Mouse (Mus musculus) forebrain, embryonic 16.5 days (tissue): ENCODE measurements around the gene Ssh2. TPM values are rescaled to one million over a fixed set of nuclear protein-coding genes. Genes with fewer than 3 reads are reported as not detected.
A peak's percentile ranks its signal among the peaks of the same experiment; 100 is the strongest.

Experiments used
- ATAC-seq: fragments of 200-750 bp; cut with Nextera tagmentation; 2 replicates; pipeline ENCODE4 v1.8.0; 2017; ENCODE audit warnings: mild to moderate bottlenecking, moderate library complexity
- H3K27ac ChIP-seq: fragments of 300-500 bp; sonication (generic); 2 replicates; pipeline ENCODE4 v1.5.1; 2014; ENCODE audit warnings: low read length, control low read depth
- H3K27me3 ChIP-seq: fragments of 300-500 bp; sonication (generic); replicated peaks from 2 replicates; pipeline ENCODE4 v1.6.1; 2014; ENCODE audit warnings: low read length; ENCODE audit not compliant: control insufficient read depth, insufficient read depth
- H3K36me3 ChIP-seq: fragments of 300-500 bp; sonication (generic); 2 replicates; pipeline ENCODE4 v1.6.1; 2014; ENCODE audit not compliant: control insufficient read depth, insufficient read depth
- H3K4me1 ChIP-seq: fragments of 300-500 bp; sonication (generic); replicated peaks from 2 replicates; pipeline ENCODE4 v1.6.1; 2014; ENCODE audit warnings: low read length; ENCODE audit not compliant: control insufficient read depth, insufficient read depth
- H3K4me2 ChIP-seq: fragments of 300-500 bp; sonication (generic); 2 replicates; pipeline ENCODE4 v1.6.1; 2014; ENCODE audit warnings: mild to moderate bottlenecking, low read length, control low read depth
- H3K4me3 ChIP-seq: fragments of 300-500 bp; sonication (generic); replicated peaks from 2 replicates; pipeline ENCODE4 v1.5.1; 2014; ENCODE audit warnings: mild to moderate bottlenecking, low read length, control low read depth
- H3K9ac ChIP-seq: fragments of 300-500 bp; sonication (generic); replicated peaks from 2 replicates; pipeline ENCODE4 v1.6.1; 2014; ENCODE audit warnings: low read depth, low read length, control low read depth
- H3K9me3 ChIP-seq: fragments of 300-500 bp; sonication (generic); 2 replicates; pipeline ENCODE4 v1.6.1; 2016; ENCODE audit warnings: low read length; ENCODE audit not compliant: control insufficient read depth
- WGBS: fragments of 180-500 bp; shearing (Covaris S2); extraction: QIAGEN DNeasy Blood & Tissue Kit; methylation state at CpG from one replicate; pipeline ENCODE4 v1.1.7; 2014; 5-methylcytosine and 5-hydroxymethylcytosine counted together
- polyA plus RNA-seq: library from polyadenylated mRNA; unstranded; fragments of >200 nt; fragmentation: Nextera tagmentation; extraction: Ambion mirVana; gene quantifications from 2 replicates; pipeline ENCODE4 v1.2.1, GENCODE M21; 2015

Gene Ssh2
- polyA plus RNA-seq, 1 experiment from 2014 or later: 22.1 TPM

DNA sequence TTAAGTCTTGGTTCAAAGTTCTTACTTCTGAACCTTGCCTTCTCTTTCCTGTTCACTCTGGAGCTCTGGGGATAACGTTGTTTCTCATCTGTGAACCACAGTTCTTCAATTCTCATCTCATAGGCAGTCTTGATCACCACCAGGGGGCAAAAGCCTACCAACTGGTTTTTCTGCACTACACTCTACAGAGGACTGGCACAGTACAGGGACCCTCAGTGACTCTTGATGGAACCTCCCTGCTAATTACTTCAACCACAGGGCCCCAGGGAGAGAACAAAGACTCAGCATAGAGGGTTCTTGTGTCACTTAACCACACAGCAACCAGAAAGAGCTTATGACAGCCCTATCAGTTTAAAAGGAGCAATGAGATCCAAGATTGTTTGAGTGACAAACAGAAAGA, 1.3 kb upstream of the Ssh2 start:
- Histone ChIP-seq H3K9ac (no peak overlapping the region), H3K27me3 (no peaks in the 10 kb centered on the region), H3K36me3 (no peaks in the 10 kb centered on the region), H3K9me3 (no peaks in the 10 kb centered on the region), H3K4me1 (peaks cover 10% of the 10 kb centered on the region), H3K4me3 (no peak overlapping the region), H3K4me2 (peak overlapping the region; percentile 68), H3K27ac (no peak overlapping the region)
- WGBS: 0% methylated on average over 1 of the region's 1 CpGs
- peak; percentile 57 for ATAC-seq

DNA sequence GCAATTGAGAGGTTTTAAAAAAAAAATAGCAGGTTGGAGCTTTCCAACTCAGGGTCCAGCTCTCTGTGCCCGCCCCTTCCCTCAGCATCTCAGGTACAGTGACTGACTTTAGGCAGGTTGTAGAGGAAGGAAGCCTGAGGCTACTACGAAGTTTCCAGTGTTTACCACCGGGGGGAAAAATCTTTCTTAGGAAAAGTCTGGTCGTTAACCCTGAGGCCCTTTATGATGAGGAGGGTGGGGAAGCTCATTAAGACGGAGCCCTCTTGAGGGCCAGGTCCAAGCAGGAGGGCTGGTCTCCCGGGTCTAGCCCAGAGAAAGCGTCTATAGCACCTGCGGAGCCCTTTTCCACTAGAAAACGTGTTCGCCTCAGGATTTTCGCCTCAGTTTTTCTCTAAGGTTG, 604 bp upstream of the Ssh2 start:
- H3K36me3 ChIP-seq: no peaks in the 10 kb centered on the region
- H3K9ac ChIP-seq: peak overlapping the region; percentile 98
- no peaks in the 10 kb centered on the region for H3K9me3 ChIP-seq
- peak overlapping the region; percentile 91 for H3K4me3 ChIP-seq
- ATAC-seq: peak; percentile 19
- peak overlapping the region; percentile 100 for H3K27ac ChIP-seq
- no peaks in the 10 kb centered on the region for H3K27me3 ChIP-seq
- peak overlapping the region; percentile 68 for H3K4me2 ChIP-seq
- H3K4me1 ChIP-seq: peaks cover 10% of the 10 kb centered on the region
- under 1% methylated on average over 11 of the region's 11 CpGs for WGBS

DNA sequence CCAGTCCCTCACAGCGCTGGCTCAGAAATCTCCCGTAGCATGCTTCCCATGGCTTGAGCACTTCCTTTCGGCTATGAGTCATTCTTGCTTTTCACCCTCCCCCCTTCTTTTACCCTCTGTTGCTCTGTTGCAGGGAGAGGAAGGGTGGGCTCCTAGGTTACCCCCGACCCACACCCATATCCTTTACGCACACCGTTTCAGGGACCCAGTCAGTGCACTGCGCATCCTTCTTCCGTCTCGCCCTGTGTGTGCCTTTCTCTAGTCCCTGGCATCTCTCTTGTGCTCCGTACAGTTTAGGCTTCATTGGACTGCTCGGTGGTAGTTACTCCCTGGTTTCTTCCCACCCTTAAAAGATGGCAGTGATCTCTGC, 659 bp downstream of the Ssh2 start:
- H3K27ac ChIP-seq: peak overlapping the region; percentile 100
- H3K4me2 ChIP-seq: peak overlapping the region; percentile 55
- peak overlapping the region; percentile 91 for H3K4me3 ChIP-seq
- H3K9me3 ChIP-seq: no peaks in the 10 kb centered on the region
- no peaks in the 10 kb centered on the region for H3K27me3 ChIP-seq
- no peaks in the 10 kb centered on the region for H3K36me3 ChIP-seq
- WGBS: under 1% methylated on average over 11 of the region's 11 CpGs
- peaks cover 10% of the 10 kb centered on the region for H3K4me1 ChIP-seq
- peak overlapping the region; percentile 98 for H3K9ac ChIP-seq
- ATAC-seq: peak; percentile 70

- Histone ChIP-seq H3K4me3 (no peak overlapping the region), H3K9me3 (no peaks in the 10 kb centered on the region), H3K27me3 (no peaks in the 10 kb centered on the region), H3K27ac (no peak overlapping the region), H3K36me3 (no peaks in the 10 kb centered on the region), H3K4me2 (no peak overlapping the region), H3K9ac (no peak overlapping the region), H3K4me1 (no peaks in the 10 kb centered on the region)
- ATAC-seq: no peak
- 90% methylated on average over 2 of the region's 2 CpGs for WGBS
These were observed 14.7 kb downstream of the Ssh2 start for GRCm38 (mm10) chr11:77230765-77231164.

DNA sequence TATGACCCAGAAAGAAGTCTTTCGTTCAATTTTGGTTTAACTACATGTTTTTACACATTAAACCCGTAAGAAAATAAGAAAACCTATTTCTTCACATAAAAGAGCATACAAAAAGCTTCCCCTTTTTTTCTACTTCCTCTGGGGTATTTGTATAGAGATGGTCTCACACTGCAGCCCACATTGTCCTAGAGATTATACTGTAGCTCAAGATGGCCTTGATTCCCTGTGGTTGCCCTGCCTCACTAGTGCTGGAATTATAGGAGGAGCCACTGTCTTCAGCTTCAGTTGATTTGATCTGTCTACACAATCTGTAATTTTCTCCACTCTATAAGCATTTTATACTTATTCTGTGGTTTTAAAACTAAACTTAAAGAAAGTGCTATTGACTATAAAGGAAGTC, 15.4 kb downstream of the Ssh2 start:
- Histone ChIP-seq H3K9me3 (no peaks in the 10 kb centered on the region), H3K4me2 (no peak overlapping the region), H3K27ac (no peak overlapping the region), H3K4me3 (no peak overlapping the region), H3K4me1 (no peaks in the 10 kb centered on the region), H3K36me3 (no peaks in the 10 kb centered on the region), H3K9ac (no peak overlapping the region), H3K27me3 (no peaks in the 10 kb centered on the region)
- WGBS: 94% methylated on average over 2 of the region's 2 CpGs
- ATAC-seq: no peak

- Histone ChIP-seq H3K9me3 (no peaks in the 10 kb centered on the region), H3K4me1 (no peaks in the 10 kb centered on the region), H3K9ac (no peak overlapping the region), H3K27me3 (no peaks in the 10 kb centered on the region), H3K27ac (no peak overlapping the region), H3K36me3 (no peaks in the 10 kb centered on the region), H3K4me3 (no peak overlapping the region), H3K4me2 (no peak overlapping the region)
- 95% methylated on average over 1 of the region's 1 CpGs for WGBS
- no peak for ATAC-seq
These were observed 19.2 kb downstream of the Ssh2 start for GRCm38 (mm10) chr11:77235267-77235666.

- Histone ChIP-seq H3K4me2 (no peak overlapping the region), H3K27ac (no peak overlapping the region), H3K27me3 (no peaks in the 10 kb centered on the region), H3K9me3 (no peaks in the 10 kb centered on the region), H3K4me3 (no peak overlapping the region), H3K9ac (no peak overlapping the region), H3K4me1 (no peaks in the 10 kb centered on the region), H3K36me3 (no peaks in the 10 kb centered on the region)
- ATAC-seq: no peak
- 92% methylated on average over 1 of the region's 1 CpGs for WGBS
These were observed 23.7 kb downstream of the Ssh2 start for GRCm38 (mm10) chr11:77239658-77240345.

DNA sequence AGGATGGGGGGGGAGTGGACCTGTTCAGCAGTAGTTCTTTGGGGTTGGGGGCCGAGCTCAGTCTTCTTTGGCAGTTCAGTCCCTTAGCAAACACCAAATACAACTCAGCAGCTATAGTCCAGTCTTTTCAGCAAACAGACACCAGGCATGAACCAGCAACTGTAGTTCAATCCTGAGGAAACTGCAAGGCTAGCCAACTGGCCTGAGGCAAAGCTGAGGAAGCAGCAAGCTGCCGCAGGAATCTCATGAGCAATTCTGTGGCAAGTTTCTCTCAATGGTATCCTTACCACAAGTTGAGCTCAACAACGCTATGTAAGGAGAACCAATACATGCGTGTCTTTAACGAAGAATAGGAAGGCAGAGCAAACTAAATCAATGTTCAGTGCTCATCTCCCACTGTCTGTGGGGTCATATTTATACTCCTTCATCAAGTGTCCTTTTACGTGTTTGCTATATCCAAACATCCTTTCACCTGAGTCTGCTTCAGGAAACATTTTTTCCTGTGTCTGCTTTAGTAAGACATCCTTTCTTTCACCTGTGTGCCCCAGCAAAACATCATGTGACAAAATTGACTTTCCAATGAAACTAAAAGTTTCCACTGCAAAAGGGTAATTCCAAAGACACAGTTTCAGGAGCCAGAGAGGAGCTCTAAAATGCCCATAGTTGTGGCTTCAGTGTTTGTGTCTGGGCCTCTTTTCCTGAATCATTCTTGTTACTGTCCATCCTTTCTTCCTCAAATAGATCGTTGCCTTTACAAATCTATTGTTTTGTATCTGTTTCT, 24.6 kb downstream of the Ssh2 start:
- no peak overlapping the region for H3K4me3 ChIP-seq
- no peak for ATAC-seq
- no peaks in the 10 kb centered on the region for H3K36me3 ChIP-seq
- H3K4me1 ChIP-seq: no peaks in the 10 kb centered on the region
- no peak overlapping the region for H3K27ac ChIP-seq
- H3K27me3 ChIP-seq: no peaks in the 10 kb centered on the region
- WGBS: 89% methylated on average over 7 of the region's 7 CpGs
- H3K4me2 ChIP-seq: no peak overlapping the region
- no peaks in the 10 kb centered on the region for H3K9me3 ChIP-seq
- H3K9ac ChIP-seq: no peak overlapping the region

DNA sequence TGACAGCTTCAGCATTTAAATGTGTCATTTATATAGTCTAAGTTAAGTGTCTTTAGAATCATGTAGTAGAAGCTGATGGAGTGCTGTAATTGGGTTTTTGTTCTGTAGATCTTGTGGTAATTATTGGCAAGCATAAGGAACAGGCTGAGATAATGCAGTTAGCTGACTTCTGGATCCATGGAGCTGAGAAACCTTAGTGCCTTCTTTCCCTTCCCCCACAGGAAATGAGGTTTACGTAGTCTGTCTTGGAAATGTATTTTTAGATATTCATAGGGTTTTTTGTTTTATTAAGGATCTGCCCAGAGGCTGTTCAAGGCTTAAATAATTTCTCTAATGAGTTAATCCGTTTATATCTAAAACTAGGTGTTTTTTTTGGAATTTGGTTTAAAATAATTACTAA, 26.8 kb downstream of the Ssh2 start:
- H3K4me2 ChIP-seq: no peak overlapping the region
- no peak overlapping the region for H3K4me3 ChIP-seq
- H3K9ac ChIP-seq: no peak overlapping the region
- no peaks in the 10 kb centered on the region for H3K4me1 ChIP-seq
- H3K27ac ChIP-seq: no peak overlapping the region
- no peak for ATAC-seq
- no peaks in the 10 kb centered on the region for H3K27me3 ChIP-seq
- 64% methylated on average over 2 of the region's 2 CpGs for WGBS
- no peaks in the 10 kb centered on the region for H3K36me3 ChIP-seq
- no peaks in the 10 kb centered on the region for H3K9me3 ChIP-seq
